Mouse (Mus musculus) kidney, postnatal 25 days (tissue): ENCODE data around the gene Mrpl53.

Experiments used
- DNase-seq, 2 experiments: peaks; one replicate each; pipeline ENCODE4 v3.0.0; 2021; ENCODE audit warnings: mixed read lengths in 2 of 2

Mrpl53 gene

DNA sequence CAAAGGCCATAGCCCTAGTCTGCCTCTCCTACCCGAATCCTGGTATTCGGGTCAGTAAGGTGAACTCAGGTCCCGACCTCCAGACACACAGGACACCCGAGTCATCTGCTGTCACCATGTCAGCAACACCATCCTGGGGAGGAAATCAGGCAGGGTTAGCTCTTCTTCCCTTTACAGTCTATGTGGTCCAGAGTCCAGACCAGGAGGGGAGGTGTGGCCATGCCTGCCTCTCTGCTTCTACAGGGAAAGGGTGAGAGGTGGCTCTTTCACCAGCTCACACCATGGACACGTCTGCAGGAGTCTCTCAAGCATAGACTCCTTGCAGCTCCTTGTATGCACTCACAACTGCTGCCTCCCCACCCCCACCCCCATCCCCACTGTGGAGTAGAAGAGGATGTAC, 44.6 kb downstream of the Mrpl53 start:
- DNase-seq, result peak in 1 of 2 experiments; percentile 39

DNA sequence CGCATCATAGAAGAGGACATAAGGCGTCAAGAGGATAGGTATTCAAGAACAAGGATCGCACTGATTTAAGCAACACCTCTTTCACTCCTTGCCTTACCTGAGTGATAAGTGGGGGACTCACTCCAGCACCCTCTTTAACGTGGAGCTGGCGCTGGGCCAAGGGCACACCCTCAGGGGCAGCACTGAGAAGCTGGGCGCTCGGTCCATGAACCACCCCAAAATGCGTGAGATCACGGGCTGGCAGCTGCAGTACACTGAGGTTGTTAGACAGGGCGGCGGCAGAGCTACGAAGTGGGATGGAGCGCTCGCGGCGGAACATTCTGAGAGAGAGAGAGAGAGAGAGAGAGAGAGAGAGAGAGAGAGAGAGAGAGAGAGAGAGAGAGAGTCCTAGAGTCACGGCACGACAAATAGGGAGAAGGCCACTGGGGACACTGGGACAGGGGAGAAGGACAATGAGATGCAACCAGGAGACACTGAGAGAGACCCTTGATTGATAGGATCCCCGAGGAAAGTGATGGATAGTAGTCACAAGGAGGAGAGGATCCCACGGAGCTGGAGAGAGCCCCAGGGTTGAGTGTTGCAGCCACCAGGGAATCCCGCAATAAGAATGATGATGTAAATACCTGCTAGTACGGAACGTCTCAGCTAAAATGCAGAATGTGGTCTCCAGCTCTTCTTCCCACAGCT, 46.9 kb downstream of the Mrpl53 start:
- DNase-seq, result peak in 1 of 2 experiments; percentile 40

DNA sequence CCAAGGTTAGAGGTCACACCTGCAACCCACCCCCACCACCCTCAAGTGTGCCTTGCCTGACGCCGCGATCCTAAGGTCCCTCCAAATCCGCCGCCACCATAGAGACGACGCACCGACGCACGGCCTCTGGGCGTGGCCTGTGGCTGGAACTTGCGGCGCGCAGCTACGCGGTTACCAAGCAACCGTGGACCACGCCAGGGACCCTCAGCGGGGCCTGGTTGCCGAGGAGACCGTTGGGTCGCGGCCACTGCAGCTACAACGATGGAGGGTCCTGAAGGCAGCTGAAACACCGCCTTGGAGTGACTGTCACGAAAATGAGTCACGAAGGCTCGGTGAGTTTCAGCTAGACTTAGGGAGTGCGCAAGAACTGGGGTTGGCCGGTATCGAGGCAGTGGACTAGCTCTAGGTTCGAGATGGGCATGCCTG, 47.4 kb downstream of the Mrpl53 start, which contains the start of the genes Wdr54 and 1700003E16Rik:
Wdr54 (minus strand) TSS at position 139 of the 426 bp plus-strand sequence.
1700003E16Rik (plus strand) TSS at position 146 of the 426 bp plus-strand sequence.
- peak; percentile 63 to 75 for DNase-seq

DNA sequence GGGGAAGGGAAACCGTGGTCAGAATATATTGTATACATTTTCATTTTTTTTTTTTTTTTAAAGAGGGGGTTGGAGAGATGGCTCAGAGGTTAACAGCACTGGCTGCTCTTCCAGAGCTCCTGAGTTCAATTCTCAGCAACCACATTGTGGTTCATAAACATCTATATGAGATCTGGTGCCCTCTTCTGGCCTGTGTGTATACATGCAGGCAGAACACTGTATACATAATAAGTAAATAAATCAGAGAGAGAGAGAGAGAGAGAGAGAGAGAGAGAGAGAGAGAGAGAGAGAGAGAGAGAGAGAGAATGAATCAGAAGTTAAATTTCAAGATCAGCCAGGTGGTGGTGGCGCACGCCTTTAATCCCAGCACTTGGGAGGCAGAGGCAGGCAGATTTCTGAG, 50.6 kb downstream of the Mrpl53 start:
- peak in 1 of 2 experiments; percentile 35 for DNase-seq
